Mouse (Mus musculus) layer of hippocampus, adult 18-20 months (tissue): ENCODE data around the gene Fcrl6. TPM values are rescaled to one million over a fixed set of nuclear protein-coding genes. Genes with fewer than 3 reads are reported as not detected.

Experiments used
- DNase-seq, 2 experiments: peaks; one replicate each; pipeline ENCODE4 v3.0.0; 2022; ENCODE audit warnings: low spot score in 2 of 2
- total RNA-seq, 2 experiments: library from RNA; stranded (reverse); gene quantifications; 2 replicates each; pipeline ENCODE4 v1.2.3; 2021

Gene Fcrl6
- total RNA-seq, 2 experiments from 2014 or later, result not detected

DNA sequence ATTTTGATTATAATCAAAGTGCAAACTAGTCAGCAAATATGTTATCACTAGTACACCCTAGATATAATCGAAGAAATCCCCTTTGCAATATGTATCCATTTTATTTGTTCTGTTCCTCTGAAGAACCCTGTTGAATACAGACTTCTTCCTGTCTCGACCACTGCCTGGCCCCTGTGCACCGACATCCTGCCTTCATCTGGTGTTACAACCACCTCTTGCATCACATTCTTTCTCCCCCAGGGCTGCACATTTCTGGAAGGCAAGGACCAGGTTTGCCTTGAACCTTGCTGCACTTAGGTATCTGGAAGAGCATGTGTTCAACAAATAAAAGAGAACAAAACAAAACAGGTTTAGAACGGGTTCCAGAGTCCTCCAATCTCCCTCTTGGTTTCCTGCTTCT, 13.1 kb upstream of the Fcrl6 start:
- DNase-seq, result no peak

DNA sequence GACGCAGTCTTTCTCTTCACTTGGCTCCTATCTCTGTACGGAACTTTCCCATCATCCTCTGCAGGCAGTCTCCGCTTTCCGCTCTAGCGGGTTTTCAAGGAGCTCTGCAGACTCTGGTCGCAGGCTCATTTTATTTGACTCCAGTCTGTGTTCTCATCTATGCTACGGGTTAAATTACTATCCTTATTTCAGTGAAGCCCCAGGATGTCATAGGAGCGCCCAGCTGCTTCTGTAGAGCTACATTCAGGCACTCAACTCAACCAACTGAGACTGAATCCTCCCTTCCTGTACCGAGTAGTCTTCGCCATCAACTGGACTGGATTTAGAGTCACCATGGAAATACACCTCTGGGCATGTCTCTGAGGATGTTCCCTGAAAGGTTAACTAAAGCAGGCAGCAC, 12.3 kb upstream of the Fcrl6 start:
- no peak for DNase-seq

DNA sequence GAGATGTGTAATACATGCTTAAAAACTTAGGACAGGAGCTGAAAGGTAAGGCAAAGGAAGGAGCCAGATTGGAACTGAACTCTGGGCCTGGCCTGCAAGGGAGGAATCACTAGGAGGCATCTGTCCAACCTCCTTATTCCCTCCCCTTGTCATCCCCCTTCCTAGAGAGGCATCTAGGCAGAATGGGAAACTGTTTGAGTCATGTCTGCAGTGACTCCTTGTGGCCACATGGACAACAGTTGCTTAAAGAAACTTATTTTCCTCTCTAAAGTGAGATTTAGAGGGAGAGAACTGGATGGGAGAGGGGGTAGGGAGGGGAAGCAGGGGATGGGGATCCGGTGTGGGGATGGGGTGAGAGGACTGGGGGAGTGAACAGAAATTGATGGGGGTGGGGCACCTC, 10.4 kb upstream of the Fcrl6 start:
- DNase-seq, result no peak

DNA sequence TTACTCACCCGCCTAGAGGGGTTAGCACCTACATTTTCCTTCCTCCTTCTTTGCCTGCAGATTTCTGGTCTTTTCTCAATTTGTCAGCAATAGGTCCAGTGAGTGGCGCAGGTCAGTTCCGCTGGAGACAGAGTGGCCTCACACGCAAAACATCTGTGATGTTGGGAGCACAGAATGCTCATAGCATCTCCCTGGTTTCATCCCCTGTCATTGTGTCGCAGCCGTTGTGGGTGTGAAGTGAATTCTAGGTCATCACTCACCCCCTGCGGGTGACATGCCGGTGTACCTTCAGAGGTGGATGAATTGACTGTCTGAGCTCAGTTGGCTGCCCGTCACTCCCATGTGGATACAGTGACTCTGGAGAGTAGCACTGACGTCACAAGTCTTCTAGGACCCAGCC, 9.0 kb upstream of the Fcrl6 start:
- no peak for DNase-seq

DNA sequence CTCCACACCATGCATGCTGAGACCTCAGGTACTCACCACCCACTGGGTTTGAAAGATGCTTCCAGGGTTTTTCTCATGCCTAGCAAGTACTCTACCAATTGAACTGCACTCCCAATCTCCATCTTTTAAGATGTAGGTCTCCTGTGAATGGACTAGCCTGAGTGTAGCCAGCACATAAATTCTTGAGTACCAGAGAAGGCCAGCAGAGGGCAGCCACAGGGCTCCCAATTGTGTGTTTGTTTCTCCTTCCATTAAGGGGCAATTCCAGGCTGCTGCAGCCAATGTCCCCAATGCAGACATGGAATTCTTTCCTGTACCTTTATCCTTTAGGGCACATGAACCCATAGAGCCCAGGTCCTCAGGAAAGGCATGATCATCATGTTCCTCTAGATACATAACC, 7.9 kb downstream of the Fcrl6 start:
- DNase-seq, result peak in 1 of 2 experiments; percentile 72

DNA sequence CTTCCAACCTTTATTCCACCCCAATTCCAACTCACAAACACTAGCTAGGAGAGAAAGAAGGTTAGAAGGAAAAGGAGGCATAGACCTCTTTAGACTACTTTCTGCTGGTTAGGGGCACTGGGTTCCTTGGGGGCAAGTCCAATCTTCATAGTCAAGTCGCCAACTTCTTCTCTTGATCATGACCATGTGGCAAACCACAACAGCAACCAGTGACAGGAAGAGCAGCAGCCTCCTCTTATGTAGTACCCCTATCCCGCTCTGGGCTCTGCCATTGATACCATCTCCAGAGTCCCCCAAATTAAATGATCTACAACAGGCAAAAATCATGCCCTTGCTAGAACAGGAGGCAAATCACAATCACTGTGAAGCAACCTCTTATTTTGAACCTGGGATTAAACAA, 8.4 kb downstream of the Fcrl6 start:
- DNase-seq, result no peak

DNA sequence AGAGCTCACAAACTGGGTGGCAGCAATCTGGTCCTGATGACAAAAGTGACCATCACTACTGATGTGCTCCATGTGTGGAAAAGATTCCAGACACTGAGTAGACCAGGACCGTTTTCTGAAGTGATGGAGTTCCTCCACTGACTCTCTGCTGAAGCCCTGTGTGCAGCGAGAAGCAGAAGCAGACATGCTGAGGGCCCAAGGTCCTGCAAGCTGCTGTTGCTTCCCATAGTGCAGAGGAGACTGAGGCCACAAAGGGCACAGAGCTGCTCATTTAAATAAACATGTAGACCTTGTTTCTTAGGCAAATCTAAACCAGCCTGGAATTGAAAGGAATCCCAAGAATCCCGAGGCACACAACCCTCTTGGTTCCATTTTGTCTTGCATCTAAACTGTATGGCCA, 9.0 kb downstream of the Fcrl6 start:
- DNase-seq, result no peak

DNA sequence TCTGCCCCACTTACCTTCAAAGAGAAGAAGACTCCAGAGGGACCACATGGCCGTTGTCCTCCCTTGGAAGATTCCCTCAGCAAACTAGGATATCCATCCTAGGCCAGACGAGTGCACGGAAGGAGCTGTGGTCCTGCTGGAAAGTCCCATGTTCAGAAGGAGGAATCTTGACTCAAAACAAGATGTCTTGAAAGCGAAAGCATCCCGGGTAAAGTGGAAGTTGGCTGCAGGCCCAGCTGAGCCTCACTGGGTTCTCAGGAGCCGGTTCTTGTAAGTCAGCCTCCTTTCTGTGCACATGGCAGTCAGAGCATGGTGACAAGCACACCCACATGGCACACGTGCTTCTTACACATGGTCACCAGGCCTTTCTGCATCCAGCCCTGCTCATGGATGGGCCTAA, 12.0 kb downstream of the Fcrl6 start, which contains the start of gene Slamf8:
Gene Slamf8 (minus strand): TSS at position 184 of the 400 bp plus-strand sequence.
- peak in 1 of 2 experiments; percentile 27 for DNase-seq

DNA sequence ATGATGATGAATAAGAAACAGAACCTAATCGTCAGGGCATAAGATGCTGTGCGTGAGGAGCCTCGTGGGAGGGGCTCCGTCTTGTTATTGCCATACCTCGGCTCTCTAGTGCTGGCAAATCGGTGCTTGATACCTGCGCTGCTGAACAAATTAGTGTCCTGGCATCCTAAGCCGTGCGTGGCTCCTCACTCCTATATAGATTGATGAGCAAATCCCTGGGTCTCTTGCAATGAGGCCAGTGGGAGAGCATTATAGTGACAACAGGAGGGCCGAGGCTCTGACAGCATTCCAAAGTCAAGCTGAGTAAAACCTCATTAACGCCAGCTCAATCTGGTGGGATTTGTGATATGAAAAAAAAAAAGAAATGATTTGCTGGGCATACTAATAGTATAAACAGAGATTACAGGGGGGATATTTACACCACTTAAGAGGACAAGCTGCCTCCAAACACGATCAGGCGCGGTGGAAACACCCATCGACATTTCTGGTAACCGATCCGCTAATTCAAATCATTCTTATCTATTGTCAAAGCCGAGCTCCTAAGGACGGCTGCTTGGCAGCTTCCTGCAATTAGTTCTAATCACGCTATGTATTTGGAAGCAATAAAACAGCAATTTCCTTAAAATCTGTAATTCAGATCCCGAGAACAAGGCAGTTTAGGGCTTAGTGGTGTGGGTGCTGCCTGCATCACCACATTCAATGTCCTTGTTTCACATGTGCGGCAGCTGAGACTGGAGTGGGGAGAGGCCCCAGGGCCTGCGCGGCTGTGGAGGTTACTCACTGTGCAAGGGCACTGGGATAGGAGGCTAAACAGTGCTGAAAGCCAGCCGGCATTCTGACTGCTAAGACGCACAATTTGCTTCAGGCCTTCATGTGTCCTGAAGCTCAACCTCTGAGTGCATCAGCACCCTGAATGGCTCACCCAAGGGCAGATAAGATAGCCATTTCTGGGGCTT, 16.5 kb downstream of the Fcrl6 start:
- peak in 1 of 2 experiments; percentile 7 for DNase-seq

DNA sequence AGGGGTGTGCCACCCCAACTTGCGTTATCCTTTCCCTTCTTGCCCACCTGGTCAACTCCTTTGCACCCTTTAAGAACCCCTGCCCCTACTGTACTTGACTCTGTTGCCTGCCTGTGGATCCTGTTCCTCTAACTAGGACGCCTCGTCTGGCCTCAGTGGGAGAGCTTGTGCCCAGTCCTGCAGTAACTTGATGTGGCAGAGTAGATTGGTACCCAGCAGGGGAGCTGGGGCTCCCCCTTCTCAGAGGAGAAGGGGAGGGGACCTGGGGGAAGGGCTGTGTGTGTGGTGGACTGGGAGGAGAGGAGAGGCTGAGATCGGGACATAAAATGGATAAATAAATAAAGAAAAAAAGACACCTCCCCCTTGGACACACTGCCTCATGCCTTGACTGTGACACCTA, 17.3 kb downstream of the Fcrl6 start:
- no peak for DNase-seq

DNA sequence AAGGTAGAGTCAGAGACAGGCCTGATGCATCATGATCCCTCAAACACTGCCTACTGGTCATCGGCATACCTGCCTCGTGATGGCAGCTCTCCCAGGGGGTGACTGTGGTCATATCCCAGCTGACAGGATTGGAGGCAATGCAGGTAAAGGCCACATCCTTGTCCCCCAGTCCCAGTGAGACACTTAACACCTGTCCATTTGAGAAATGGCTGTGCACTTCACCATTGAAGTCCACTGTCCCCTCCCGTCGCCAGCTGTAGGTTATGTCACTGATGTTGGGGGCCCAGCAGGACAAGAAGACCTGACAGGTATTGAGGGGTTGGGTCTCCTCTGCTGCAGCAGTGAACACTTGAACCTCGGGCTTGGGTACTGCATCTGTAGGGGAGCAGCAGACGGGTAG, 18.1 kb downstream of the Fcrl6 start:
- no peak for DNase-seq

DNA sequence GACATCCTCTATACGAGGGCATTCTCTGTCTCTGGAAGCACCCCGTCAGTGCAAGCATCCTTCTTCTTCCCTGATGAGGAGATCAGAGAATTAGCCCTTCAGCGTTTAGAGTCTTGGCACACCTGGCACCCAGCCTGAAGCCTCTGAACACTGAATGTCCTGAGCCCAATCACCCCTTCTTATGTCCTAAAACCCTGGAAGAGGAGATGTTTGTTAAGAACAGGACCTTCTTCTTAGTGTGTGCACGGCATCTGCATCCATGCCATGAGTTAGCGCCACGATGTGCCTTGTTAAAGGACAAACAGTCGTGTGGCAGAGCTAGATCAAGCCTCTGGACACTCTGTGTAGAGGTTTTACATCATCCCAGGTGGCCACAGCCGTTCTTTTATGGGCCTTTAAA, 19.9 kb downstream of the Fcrl6 start:
- no peak for DNase-seq

DNA sequence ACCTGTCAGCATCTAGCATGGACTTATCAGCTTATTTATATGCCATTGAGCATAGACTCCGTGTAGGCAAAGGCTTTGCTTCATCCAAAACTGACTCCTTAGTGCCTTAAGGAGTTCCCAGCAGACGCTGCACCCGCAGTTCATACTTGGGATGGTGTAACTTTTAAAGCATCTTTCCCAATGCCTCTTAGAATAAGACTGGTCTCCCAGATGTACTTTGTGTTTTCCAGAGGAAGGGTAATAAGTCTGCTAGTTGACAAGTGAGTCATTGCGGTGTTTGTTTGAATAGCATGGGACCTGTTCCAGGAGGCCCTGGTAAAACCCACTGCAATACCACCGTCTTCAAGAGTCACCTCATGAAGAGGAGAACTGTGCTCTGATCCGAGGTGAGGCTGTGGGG, 22.2 kb downstream of the Fcrl6 start:
- no peak for DNase-seq

DNA sequence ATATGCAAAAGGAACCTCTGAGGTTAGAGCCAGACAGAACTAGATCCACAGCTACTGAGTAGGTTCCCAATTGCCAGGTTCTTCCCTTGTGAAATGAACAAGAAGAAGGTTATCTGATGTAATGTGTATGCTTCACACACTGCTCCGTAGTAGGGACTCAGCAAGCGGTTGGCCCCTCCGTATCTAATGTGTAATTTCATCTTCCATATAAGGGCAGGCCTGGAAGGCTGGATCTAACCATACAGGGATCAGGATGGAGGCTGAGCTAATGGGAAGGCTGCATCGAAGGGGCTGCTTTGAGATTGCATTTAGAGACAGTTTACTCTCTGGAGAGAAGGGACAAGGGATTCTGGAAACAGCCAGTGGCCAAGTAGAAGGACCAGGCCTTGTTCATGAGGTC, 34.6 kb downstream of the Fcrl6 start:
- no peak for DNase-seq

DNA sequence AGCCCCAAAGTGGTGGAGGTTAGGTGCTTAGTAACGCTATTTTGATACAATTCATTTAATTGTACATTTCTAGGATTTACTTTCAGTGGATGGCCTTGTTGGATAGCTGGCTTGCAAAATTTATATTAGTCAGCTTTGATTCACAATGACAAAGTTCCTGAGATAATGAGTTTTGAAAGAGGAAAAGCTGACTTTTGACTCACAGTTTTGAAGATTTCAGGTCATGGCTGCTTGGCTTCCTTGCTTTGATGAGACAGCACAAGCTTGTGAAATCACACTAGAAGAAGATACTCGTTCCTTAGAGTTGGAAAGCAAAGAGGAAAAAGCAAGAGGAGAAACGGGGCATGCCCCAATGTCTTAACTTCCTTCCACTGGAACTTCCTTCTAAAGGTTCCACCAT, 36.2 kb downstream of the Fcrl6 start:
- DNase-seq, result no peak

DNA sequence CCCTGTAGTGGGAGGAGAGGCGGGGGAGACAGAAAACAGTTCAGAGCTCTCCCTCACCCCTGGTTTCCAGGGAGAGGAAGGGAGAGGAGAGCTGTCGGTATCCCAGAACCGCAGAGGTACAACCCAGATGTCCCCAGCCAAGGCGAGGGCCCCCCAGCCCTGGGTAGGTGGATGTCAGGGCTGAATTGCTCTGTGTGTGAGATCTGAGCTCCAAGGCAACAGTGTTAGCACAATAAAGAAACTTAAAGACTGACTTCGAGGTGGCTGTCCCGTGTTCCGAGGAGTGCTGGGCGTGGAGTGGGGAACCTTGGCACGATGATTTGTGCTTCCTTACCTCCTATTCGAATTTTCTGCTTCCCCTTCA, 38.9 kb downstream of the Fcrl6 start:
- no peak for DNase-seq

DNA sequence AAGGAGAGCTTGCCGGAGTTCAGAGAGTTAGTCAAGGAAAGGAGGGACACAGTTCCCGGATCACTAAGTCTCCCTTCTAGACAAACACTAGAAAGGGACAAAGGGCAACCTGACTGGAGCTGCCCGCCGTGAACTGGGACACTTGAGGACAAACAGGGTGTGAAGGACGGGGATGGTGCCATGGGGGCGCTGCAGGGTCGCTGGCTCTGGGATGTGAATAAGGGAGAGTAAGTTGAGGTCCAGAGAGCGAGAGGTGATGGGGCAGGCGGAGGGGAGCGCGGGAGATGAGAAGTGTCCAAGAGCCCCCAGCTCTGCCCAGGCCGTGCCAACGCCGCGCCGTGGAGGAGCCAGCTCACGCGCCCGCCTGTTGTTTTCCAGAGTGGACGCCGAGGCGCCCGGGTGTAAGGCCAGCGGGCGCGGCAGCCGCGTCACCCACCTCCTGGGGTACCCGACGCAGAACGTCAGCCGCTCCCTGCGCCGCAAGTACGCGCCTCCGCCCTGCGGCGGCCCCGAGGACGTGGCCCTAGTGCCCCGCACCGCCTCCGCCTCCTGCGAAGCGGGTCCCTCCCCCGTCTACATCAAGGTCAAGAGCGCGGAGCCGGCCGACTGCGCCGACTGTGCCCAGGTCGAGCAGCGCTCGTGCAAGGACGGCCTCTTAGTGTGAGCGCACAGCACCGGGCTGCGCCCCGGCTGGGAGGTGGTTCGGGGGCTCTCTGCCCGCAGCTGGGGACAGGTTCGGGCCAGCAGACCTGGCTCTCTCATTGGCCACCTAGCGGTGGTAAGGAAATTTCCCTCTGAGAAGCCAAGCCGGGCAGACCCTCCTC, 39.5 kb downstream of the Fcrl6 start:
- peak; percentile 37 to 51 for DNase-seq

DNA sequence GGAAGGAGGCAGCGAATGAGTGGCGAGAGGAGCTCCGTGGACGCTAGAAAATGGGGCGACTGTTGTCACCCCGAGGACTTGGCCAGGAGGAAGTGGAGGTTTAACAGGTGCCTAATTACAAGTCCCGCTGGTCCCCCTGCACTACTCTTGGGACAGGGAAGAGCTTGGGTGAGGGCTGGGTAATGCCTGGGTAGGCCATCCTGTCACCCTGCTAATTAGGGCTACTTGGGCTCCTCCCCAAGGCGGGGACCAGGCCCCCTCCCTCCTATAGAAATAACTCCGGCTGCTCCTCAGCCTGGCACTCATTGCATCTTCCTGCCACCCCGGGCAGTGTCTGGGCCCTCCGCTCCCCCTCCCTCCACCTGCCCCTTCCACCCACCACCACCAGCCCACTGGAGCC, 46.7 kb downstream of the Fcrl6 start, which contains the start of gene Vsig8:
Gene Vsig8 (plus strand): TSS at position 301 of the 400 bp plus-strand sequence.
- no peak for DNase-seq

DNA sequence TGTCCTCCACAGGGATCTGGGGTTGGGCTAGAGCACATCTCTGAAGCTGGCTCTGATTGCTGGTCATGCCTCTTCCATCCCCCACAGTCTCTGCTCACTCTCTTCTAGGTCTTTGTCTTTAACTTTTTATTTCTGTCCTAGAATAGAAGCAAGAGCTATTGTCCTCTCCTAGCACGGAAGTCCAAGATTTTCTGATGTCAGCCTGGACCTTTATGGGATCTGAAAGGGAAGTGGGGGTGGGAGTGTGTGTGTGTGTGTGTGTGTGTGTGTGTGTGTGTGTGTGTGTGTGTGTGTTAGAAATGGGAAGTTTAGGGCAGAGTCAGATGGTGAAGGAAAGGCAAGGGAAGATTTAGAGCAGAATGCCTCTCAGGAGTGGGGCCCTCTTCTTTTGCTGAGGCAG, 49.7 kb downstream of the Fcrl6 start:
- DNase-seq, result no peak

DNA sequence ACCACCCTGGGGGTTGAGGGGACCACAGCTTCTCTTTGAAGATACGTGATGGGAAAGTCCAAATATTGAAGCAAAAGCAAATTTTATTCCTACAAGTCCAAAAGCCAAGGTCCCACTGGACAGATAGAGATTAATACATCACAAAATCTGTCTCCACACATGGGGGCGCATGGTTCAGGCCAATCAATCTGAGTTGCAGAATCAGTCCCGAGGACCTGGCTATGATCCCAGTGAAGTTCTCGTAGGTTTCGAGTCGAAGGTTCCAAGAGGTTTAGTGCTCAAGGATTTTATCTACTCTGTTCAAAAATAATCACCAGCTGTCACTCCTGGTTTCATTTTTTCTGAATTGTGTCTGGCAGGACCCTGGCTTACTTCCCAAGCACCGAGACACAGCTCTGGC, 51.3 kb downstream of the Fcrl6 start:
- DNase-seq, result no peak

DNA sequence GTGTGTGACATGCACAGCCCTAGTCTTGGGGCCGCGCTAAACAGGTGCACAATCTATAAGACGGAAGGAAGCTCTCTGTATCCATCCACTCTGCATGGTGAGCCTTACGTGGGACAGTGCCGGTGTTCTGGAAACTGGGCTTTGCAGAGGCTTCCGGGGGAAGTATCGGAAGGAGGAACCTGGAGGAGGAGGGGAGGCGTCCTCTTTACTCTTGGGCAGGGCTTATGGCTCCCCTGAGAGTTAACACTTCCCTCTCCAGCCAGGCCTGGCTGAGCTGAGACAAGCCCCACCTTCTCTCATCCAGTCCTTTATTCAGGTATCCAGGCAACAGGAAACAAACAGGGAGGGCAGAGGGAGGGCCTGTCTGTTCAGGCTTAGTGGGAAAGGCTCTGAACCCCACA, 51.8 kb downstream of the Fcrl6 start:
- peak in 1 of 2 experiments; percentile 26 for DNase-seq

DNA sequence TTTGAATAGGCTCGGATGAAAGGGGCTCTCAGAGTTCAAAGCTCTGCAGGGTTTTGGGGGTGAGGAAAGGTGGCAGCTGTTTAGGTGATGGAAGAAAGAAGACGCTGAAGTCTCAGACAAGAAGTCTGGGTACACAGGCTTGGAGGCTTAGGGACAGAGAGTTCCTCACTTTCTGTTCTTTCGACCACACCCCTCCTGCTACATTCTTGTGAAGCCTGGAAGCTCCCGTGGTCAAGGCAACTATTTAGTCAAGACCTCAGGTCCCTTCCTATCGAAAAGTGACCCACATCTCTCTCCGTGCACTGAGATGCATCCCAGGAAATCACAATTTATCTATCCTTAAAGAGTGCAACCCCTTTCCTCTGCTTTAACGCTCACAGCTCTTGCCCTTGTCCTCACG, 52.6 kb downstream of the Fcrl6 start:
- DNase-seq, result no peak
